Mouse (Mus musculus): ENCODE results near the gene Snrpe.

Snrpe gene

GRCm38 (mm10) chr1:133609771-133610502, at the start of gene Snrpe:
TSS of gene Snrpe (minus strand) at chr1:133610291.
- peak; percentile 85 for DNase-seq (ENCODE audit: low spot score)

- no peak for DNase-seq (ENCODE audit: low spot score)
These were observed 48.8 kb upstream of the Snrpe start for GRCm38 (mm10) chr1:133658878-133659277.

GRCm38 (mm10) chr1:133656811-133657210, 46.7 kb upstream of the Snrpe start:
- no peak for DNase-seq (ENCODE audit: low spot score)

- no peak for DNase-seq (ENCODE audit: low spot score)
These were observed 42.9 kb upstream of the Snrpe start for GRCm38 (mm10) chr1:133653033-133653432.

- DNase-seq (ENCODE audit: low spot score) = no peak
These were observed 40.4 kb upstream of the Snrpe start for GRCm38 (mm10) chr1:133650288-133651055.

- no peak for DNase-seq (ENCODE audit: low spot score)
These were observed 35.6 kb upstream of the Snrpe start for GRCm38 (mm10) chr1:133645652-133646051.

- DNase-seq (ENCODE audit: low spot score) = no peak
These were observed 31.1 kb upstream of the Snrpe start for GRCm38 (mm10) chr1:133641163-133641562.

- DNase-seq (ENCODE audit: low spot score) = no peak
These were observed 28.4 kb upstream of the Snrpe start for GRCm38 (mm10) chr1:133638517-133638916.

GRCm38 (mm10) chr1:133632168-133632567, 22.1 kb upstream of the Snrpe start:
- no peak for DNase-seq (ENCODE audit: low spot score)

GRCm38 (mm10) chr1:133625052-133625451, 15.0 kb upstream of the Snrpe start:
- DNase-seq (ENCODE audit: low spot score) = no peak

- DNase-seq (ENCODE audit: low spot score) = no peak
These were observed 8.2 kb upstream of the Snrpe start for GRCm38 (mm10) chr1:133618311-133618710.

- no peak for DNase-seq (ENCODE audit: low spot score)
These were observed 7.8 kb upstream of the Snrpe start for GRCm38 (mm10) chr1:133617908-133618307.

- no peak for DNase-seq (ENCODE audit: low spot score)
These were observed 3.7 kb upstream of the Snrpe start for GRCm38 (mm10) chr1:133613817-133614216.

GRCm38 (mm10) chr1:133611436-133611835, 1.3 kb upstream of the Snrpe start:
- no peak for DNase-seq (ENCODE audit: low spot score)

GRCm38 (mm10) chr1:133610601-133611000, 510 bp upstream of the Snrpe start:
- no peak for DNase-seq (ENCODE audit: low spot score)

- DNase-seq (ENCODE audit: low spot score) = no peak
These were observed 6.9 kb downstream of the Snrpe start for GRCm38 (mm10) chr1:133603174-133603573.

- no peak for DNase-seq (ENCODE audit: low spot score)
These were observed 13.6 kb downstream of the Snrpe start for GRCm38 (mm10) chr1:133596298-133597007.

GRCm38 (mm10) chr1:133585995-133586537, 24.0 kb downstream of the Snrpe start:
- DNase-seq (ENCODE audit: low spot score) = no peak

GRCm38 (mm10) chr1:133571293-133571692, 38.8 kb downstream of the Snrpe start:
- no peak for DNase-seq (ENCODE audit: low spot score)
